Mouse (Mus musculus): ENCODE measurements around the gene Ptpn3.

DNA sequence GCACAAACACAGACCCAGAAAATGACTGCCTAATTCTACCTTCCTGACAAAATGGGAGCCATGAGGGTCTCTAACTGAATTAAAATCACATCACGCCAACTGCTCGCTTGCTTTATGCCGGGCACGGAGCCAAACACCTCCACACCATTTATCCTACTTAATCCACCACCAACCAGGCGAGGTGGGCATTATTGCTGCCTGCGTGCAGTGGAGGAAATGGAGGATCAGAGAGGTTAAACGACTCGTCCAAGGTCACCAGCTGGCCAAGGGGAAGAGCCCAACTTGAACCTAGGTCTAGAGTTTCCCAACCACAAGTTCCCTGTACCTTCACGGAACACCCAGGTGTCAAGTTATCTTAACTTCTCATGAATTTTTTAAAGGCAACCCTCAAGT lies 2.3 kb downstream of the Ptpn3 start:
- TF ChIP-seq EP300 (IDR thresholded peaks at IDR 0.05; ENCODE audit: low read depth) (no peak), CTCF (IDR thresholded peaks at IDR 0.05; ENCODE audit: low read depth) (no peak)
